ENCODE assay signal across 25 mouse cellular contexts in the genomic region with DNA sequence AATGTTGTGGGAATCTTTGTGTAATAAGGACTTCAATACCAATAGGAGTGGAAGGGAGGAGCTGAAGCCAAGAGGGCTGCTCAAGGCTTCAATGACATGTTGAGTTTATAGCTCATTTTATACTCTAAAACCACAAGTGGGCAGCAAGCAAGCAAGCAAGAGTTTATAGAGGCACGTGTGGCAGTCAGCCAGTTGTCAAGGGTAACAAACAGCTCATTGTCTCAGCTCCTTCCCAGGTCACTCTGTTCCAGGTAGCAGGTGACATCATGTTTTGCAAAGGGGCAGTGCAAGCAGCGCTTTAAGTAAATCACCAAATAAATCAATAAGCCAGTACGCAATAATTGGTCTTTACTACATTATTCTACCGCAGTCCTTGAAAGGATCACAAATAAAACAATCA. TPM values are rescaled to one million over a fixed set of nuclear protein-coding genes. Genes with fewer than 3 reads are reported as not detected.
DNase-seq lines count a peak whose midpoint lies in the region; ATAC-seq lines count a peak whose summit lies in the region.
"Had no signal": no experiment of that assay in that cellular context is flagged by ENCODE, and none has a peak within 500 bp of the region (broad histone marks: within the 10 kb centered on the region; RNA-seq: fewer than 3 reads in every experiment).

No protein-coding gene starts in this region.

- H3K27me3 ChIP-seq in neural tube, embryonic 14.5 days (ENCODE audit: control insufficient read depth, insufficient read depth, low read length): no peaks in the 10 kb centered on the region
- H3K27me3 ChIP-seq: forebrain, embryonic 13.5 days; heart, embryonic 13.5 days; Patski had no signal

- WGBS in neural tube, embryonic 14.5 days: 71% methylated on average over 4 of the region's 4 CpGs

- H3K27ac ChIP-seq in neural tube, embryonic 14.5 days (ENCODE audit: low read depth, low read length): no peak overlapping the region
- H3K27ac ChIP-seq: embryonic facial prominence, embryonic 10.5 days; forebrain, embryonic 13.5 days; heart, embryonic 13.5 days had no signal

- H3K9ac ChIP-seq in neural tube, embryonic 14.5 days (replicated peaks; ENCODE audit: low read depth, low read length): no peak overlapping the region
- H3K9ac ChIP-seq: forebrain, embryonic 13.5 days; forebrain, postnatal 0 days; heart, embryonic 13.5 days had no signal

- H3K9me3 ChIP-seq in neural tube, embryonic 14.5 days (ENCODE audit: control insufficient read depth, low read length): no peaks in the 10 kb centered on the region
- H3K9me3 ChIP-seq: embryonic facial prominence, embryonic 10.5 days; forebrain, embryonic 13.5 days had no signal

- peak; percentile 8 for DNase-seq in adrenal gland, postnatal 14 days
- no peak for DNase-seq in adrenal gland, postnatal 10 days
- peak; percentile 37 to 60 for DNase-seq in lung, adult 18-20 months
- DNase-seq in lung, postnatal 25 days (ENCODE audit: low spot score): no peak
- no peak for DNase-seq in neural tube, embryonic 10.5 days (ENCODE audit: extremely low spot score, low spot score)
- peak; percentile 33 for DNase-seq in ovary, postnatal 36 days (ENCODE audit: low spot score)
- DNase-seq in gastrocnemius, adult 18-20 months (ENCODE audit: low spot score): no peak
- DNase-seq: adrenal gland, postnatal 36 days; cerebellum, adult 2 months; forebrain, postnatal 0 days; gastrocnemius, postnatal 36 days; heart, postnatal 36 days had no signal

- peak; percentile 32; the same call in 1 of the 2 replicates for ATAC-seq in neural tube, embryonic 14.5 days (ENCODE audit: low read depth)
- ATAC-seq: activated CD4-positive, CD25-positive, alpha-beta regulatory T cell, adult 4 months; forebrain, embryonic 13.5 days; forebrain, postnatal 0 days; Patski had no signal

- no peaks in the 10 kb centered on the region for H3K36me3 ChIP-seq in neural tube, embryonic 14.5 days (ENCODE audit: control insufficient read depth, insufficient read depth, low read length)
- H3K36me3 ChIP-seq: embryonic facial prominence, embryonic 10.5 days; heart, embryonic 13.5 days had no signal

- H3K4me1 ChIP-seq in neural tube, embryonic 14.5 days (ENCODE audit: control insufficient read depth, insufficient read depth, low read length): no peaks in the 10 kb centered on the region
- H3K4me1 ChIP-seq: embryonic facial prominence, embryonic 10.5 days; heart, embryonic 13.5 days had no signal

- no peak overlapping the region for H3K4me3 ChIP-seq in neural tube, embryonic 14.5 days (ENCODE audit: low read depth, low read length)
- H3K4me3 ChIP-seq: embryonic facial prominence, embryonic 10.5 days; forebrain, embryonic 13.5 days; heart, embryonic 13.5 days had no signal

- H3K4me2 ChIP-seq in neural tube, embryonic 14.5 days (ENCODE audit: low read depth, low read length): no peak overlapping the region
- H3K4me2 ChIP-seq: forebrain, embryonic 13.5 days; heart, embryonic 13.5 days had no signal

RNA-seq across cellular contexts. Expression of a gene that starts 29.7 kb away (rescaled TPM):
- total RNA-seq in adrenal gland, postnatal 14 days (2021): 0.90 and 1.4 TPM in 2 replicates
- 1 to 10 TPM in 1 of 2 experiments, under 1 TPM in 1; 0.81 to 1.5 TPM for total RNA-seq in adrenal gland, postnatal 10 days (2021)
- polyA plus RNA-seq in neural tube, embryonic 14.5 days (2014; fragmentation: Nextera tagmentation; extraction: Ambion mirVana): 152 and 182 TPM in 2 replicates
- total RNA-seq in gastrocnemius, adult 18-20 months (2021): not detected
- total RNA-seq: gastrocnemius, adult 8-10 months; gastrocnemius, postnatal 36 days; heart, postnatal 36 days; MEL had no signal
- polyA plus RNA-seq: heart, postnatal 0 days had no signal

RNA-seq across cellular contexts. Expression of a gene that starts 41.5 kb away (rescaled TPM):
- total RNA-seq in adrenal gland, postnatal 14 days (2021): not detected in 2 replicates
- not detected for total RNA-seq in adrenal gland, postnatal 10 days (2021)
- not detected in 2 replicates for polyA plus RNA-seq in neural tube, embryonic 14.5 days (2014; fragmentation: Nextera tagmentation; extraction: Ambion mirVana)
- not detected for total RNA-seq in gastrocnemius, adult 18-20 months (2021)
- total RNA-seq: adrenal gland, adult 18-20 months; adrenal gland, postnatal 36 days; forebrain, postnatal 0 days; gastrocnemius, adult 8-10 months; gastrocnemius, postnatal 36 days; heart, postnatal 36 days; MEL had no signal
- polyA plus RNA-seq: activated CD4-positive, CD25-positive, alpha-beta regulatory T cell, adult 4 months; C2C12; cerebellum, adult 2 months; embryonic facial prominence, embryonic 10.5 days; embryonic facial prominence, embryonic 14.5 days; forebrain, embryonic 13.5 days; forebrain, postnatal 0 days; heart, embryonic 13.5 days; heart, postnatal 0 days; hindbrain, embryonic 11.5 days had no signal

Comparison
In these comparisons a context has a peak if more than half of its experiments do, and no peak if none do; other contexts are left out.
1. DNase-seq: peak in adrenal gland, postnatal 14 days (single experiment), lung, adult 18-20 months (2 of 2) and ovary, postnatal 36 days (single experiment); none in adrenal gland, postnatal 10 days (single experiment), lung, postnatal 25 days (single experiment), neural tube, embryonic 10.5 days (single experiment) and gastrocnemius, adult 18-20 months (single experiment).